Mouse (Mus musculus): ENCODE results near the gene Cdh12.

DNA sequence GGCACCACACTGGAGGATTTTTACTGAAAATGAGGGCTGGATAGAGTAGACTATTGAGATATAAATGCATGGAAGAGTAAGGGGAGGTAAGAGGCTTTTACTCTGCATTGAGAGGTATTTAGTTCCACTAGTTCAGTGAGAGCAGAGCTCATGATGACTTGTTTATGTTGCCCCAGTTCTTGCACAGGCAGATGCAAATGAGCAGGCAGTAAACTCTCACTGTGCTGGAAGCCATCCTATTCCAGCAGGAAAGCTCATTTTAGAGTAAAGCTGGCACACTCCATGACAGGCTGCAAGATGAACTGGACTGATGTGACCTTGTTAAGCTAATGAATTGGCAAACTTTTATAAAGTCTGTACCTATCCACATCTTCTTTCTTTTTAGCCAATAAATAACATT is 494.9 kb downstream of the Cdh12 start:
- TF ChIP-seq CTCF (IDR thresholded peaks at IDR 0.05; ENCODE audit: control insufficient read depth, insufficient read depth, insufficient replicate concordance, low read depth, low read length) (no peak), POLR2A (IDR thresholded peaks at IDR 0.05; ENCODE audit: control insufficient read depth, low read depth, low read length) (no peak)
